Mouse (Mus musculus): Measurements from ENCODE around the gene Ctrb1.
A peak's percentile ranks its signal among the peaks of the same experiment; 100 is the strongest.

The Ctrb1 gene

DNA sequence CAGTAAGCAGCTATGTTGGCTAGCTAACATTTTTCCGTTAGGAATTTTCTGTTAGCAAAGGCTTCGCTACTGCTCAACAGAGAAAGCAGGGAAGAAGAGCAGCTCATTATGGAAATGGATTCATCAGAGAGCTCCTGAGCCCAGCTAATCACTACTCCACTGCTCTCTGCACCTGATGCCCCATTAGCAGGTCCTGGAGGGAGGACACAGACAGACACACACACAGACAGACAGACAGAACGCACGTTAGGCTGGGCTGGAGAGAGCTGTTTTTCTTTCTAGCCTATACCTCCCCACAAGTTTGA, 26.6 kb upstream of the Ctrb1 start:
- peak; percentile 14 for DNase-seq (ENCODE audit: low spot score)

- peak; percentile 63 for DNase-seq (ENCODE audit: low spot score)
Observed at GRCm38 (mm10) chr8:111716603-111717487, 26.0 kb upstream of the Ctrb1 start.

GRCm38 (mm10) chr8:111715514-111715913, 24.7 kb upstream of the Ctrb1 start:
- no peak for DNase-seq (ENCODE audit: low spot score)

GRCm38 (mm10) chr8:111714295-111714694, 23.5 kb upstream of the Ctrb1 start:
- no peak for DNase-seq (ENCODE audit: low spot score)

DNA sequence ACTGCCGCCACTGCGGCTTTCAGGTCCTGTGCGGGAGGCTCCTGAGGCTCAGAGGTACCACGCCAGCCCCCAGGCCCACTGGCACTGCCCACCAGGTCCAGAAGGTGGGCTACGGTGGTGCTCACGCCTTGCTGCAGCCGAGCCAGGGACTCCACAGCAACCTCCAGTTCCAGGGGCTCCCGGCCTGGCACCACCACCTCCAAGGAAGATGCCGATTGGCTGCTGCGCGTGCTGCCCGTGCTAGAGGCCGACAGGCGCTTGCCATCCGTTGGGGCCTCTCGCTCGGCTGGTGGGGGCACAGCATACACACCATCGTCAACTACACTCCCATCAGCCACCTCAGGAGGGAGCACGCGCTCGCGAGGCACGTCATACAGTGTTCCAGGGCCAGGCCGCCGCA, 23.0 kb upstream of the Ctrb1 start:
- DNase-seq (ENCODE audit: low spot score) = no peak

DNA sequence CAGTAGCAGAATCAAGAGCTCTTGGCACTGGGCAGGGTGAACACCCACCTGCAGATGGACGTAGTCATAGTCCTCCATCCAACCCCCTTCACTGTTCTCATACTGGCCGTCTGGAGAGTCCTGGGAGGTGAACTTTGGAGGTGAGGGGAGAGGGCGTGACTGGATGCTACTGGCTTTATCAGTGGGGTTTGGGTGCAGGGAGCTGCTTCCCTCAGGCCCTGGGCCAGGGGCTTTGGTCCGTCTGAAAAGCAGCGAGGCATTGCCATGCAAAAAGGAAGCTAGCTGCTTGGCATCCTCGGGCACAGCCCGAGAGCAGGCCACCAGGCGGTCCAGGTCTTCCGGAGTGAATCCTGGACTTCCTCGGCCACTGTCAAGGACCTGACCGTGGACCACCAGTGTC, 22.5 kb upstream of the Ctrb1 start:
- no peak for DNase-seq (ENCODE audit: low spot score)

GRCm38 (mm10) chr8:111712588-111712987, 21.8 kb upstream of the Ctrb1 start:
- DNase-seq (ENCODE audit: low spot score) = peak; percentile 80

DNA sequence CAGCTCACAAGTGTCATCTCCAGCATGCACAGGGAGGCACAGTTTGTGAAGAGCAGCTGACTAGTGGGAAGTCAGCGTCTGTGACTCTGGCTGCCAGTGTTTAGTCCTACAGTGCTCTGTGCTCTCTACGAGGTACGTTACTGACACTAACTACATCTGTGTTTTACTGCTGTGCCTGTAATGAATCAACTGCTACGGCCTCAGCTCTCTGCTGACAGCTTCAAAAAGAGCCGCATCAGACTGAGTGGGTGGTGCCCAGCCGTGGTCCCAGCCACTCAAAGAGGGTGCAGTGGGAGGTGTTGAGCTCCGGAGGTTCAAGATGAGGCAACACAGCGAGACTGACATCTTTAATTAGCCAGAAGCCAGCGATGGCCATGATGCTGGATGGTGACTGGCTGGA, 21.3 kb upstream of the Ctrb1 start:
- DNase-seq (ENCODE audit: low spot score) = no peak

GRCm38 (mm10) chr8:111710777-111711485, 20.1 kb upstream of the Ctrb1 start:
- DNase-seq (ENCODE audit: low spot score) = no peak

GRCm38 (mm10) chr8:111709223-111709622, 18.4 kb upstream of the Ctrb1 start:
- DNase-seq (ENCODE audit: low spot score) = no peak

GRCm38 (mm10) chr8:111708265-111708664, 17.5 kb upstream of the Ctrb1 start:
- DNase-seq (ENCODE audit: low spot score) = no peak

GRCm38 (mm10) chr8:111705699-111706098, 14.9 kb upstream of the Ctrb1 start:
- DNase-seq (ENCODE audit: low spot score) = no peak

DNA sequence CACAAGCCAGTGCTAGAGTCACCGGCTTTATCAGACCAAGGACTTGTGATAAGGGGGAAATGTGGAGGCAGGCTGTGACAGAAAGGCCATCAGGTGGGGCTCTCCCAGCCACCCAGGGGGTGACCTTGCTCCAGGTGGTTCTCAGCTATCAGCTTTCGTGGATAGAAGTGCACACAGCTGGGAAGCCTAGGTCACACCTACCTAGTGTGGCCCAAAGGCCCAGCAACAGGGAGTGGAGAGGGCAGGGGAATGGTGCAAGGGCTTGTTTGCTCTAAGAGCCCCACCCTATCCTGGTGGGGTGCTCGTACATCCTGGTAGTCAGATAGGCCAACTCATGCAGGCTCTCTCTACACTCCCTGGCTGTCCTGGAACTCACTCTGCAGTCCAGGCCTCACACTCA, 14.4 kb upstream of the Ctrb1 start:
- DNase-seq (ENCODE audit: low spot score) = no peak

DNA sequence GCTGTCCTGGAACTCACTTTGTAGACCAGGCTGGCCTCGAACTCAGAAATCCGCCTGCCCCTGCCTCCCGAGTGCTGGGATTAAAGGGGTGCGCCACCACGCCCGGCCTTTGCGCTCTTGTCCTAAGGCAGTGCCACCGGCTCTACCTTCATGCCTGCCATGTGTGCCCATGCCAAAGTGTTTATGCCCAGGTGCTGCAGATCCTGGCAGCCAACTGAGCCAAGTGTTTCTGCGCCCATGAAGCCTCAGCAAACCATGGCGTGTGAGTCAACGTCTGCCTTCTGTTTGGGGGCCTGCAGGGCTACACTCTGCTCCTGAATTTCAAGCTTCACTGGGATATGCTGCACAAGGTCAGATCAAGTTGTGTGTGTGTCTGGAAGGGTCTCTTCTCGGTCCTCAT, 13.8 kb upstream of the Ctrb1 start:
- DNase-seq (ENCODE audit: low spot score) = no peak

- no peak for DNase-seq (ENCODE audit: low spot score)
Observed at GRCm38 (mm10) chr8:111701380-111701779, 10.6 kb upstream of the Ctrb1 start.

DNA sequence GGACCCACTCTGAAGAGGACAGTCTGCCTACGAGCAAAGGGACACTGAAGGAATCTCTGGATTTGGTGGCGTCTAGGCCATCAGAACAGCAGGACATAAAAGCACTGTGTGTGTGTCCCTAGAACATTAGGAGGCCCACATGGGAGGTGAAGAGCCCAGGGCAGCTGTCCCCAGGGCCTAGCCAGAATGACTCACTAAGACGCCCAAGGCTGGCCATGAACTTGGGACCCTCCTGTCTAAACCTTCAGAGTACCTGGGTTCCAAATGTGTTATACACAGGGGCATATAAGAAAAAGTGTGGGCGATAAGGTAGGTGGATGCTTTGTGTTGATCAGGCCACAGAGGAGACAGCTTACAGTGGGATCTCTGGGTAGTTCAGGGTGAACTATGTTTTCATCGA, 9.9 kb upstream of the Ctrb1 start:
- no peak for DNase-seq (ENCODE audit: low spot score)

GRCm38 (mm10) chr8:111700201-111700600, 9.4 kb upstream of the Ctrb1 start:
- no peak for DNase-seq (ENCODE audit: low spot score)

DNA sequence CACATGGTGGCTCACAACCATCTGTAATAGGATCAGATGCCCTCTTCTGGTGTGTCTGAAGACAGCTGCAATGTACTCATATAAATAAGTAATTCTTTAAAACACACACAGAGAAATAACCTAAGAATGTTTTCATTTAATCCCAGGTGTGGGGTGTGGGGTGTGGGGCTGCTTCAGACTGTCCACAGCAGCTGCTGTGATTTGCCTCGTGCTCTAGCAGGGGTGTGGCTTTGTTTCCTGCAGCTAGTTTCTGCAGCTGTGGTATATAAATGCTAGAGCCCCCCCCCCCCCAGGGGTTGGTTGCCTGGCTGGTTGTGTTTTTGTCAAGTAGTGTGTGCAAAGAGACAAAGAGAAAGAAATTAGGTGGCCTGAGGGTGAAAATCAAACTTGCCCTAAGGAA, 8.2 kb upstream of the Ctrb1 start:
- no peak for DNase-seq (ENCODE audit: low spot score)

DNA sequence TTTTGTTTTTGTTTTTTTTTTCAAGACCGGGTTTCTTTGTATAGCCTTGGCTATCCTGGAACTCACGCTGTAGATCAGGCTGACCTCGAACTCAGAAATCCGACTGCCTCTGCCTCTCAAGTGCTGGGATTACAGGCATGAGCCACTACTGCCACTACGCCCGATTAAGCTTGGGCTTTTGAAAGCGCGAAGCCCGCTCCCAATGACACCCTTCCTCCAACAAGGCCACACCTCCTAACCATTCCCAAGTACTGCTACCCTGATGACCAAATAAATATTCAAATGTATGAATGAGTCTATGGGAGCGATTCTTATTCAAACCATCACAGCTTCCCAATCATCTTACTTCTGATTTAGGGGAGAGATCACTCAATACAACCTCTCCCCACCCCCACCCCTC, 6.8 kb upstream of the Ctrb1 start:
- DNase-seq (ENCODE audit: low spot score) = no peak

- no peak for DNase-seq (ENCODE audit: low spot score)
Observed at GRCm38 (mm10) chr8:111695441-111695840, 4.6 kb upstream of the Ctrb1 start.

- no peak for DNase-seq (ENCODE audit: low spot score)
Observed at GRCm38 (mm10) chr8:111693261-111693741, 2.5 kb upstream of the Ctrb1 start.

DNA sequence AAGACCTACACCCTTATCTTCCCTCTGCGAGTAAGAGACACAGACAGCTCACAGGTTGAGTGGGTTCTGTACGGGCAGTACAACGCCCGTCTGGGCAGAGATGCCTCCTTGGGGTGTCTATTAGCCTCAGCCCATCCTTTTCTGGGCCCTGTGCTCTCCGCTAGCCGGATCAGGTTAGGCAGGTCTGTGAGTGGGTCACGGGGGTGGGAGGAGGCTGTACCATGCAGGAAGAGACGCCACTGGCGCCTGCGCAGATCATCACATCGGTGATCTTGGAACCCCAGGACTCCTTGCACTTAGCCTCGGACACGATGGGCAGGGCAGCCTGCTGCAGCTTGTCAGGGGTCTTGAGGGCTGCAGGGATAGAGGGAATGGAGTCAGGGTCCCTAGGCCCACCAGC, 3.9 kb downstream of the Ctrb1 start:
- DNase-seq (ENCODE audit: low spot score) = no peak

DNA sequence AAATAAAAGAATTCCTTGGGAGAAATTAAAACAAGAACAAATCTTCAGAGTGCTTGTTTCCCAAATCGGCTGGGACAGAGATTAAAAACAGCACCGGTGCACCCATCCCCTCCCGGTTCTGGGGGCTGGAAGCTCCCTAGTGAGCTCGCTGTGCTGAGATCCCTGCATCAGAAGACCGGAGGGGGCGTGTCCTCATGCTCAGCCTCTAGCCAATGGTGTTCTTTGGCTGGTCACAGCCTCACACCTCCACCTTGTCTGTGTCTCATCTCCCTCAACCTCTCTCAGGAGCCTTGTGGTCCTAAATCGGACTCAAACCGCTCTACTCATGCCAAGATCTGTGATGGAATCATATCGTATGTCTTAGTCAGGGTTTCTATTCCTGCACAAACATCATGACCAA, 8.3 kb downstream of the Ctrb1 start:
- no peak for DNase-seq (ENCODE audit: low spot score)

- no peak for DNase-seq (ENCODE audit: low spot score)
Observed at GRCm38 (mm10) chr8:111681153-111681552, 9.7 kb downstream of the Ctrb1 start.

Data from retina, embryonic 14.5 days (tissue).